Mouse (Mus musculus): Measurements from ENCODE around the gene Manbal. TPM values are rescaled to one million over a fixed set of nuclear protein-coding genes. Genes with fewer than 3 reads are reported as not detected.

Manbal gene
- polyA plus RNA-seq, 1 experiment from 2014 or later, result 68.8 TPM

GRCm38 (mm10) chr2:157431912-157432311 is 64.5 kb downstream of the Manbal start:
- no peaks in the 10 kb centered on the region for H3K9me3 ChIP-seq (replicated peaks)
- H3K4me1 ChIP-seq, result peaks cover 72% of the 10 kb centered on the region
- no peak overlapping the region for H3K4me3 ChIP-seq
- no peaks in the 10 kb centered on the region for H3K27me3 ChIP-seq (ENCODE audit: low read depth, poor library complexity, severe bottlenecking)
- no peak for DNase-seq (ENCODE audit: low spot score)
- 74% methylated on average over 5 of the region's 5 CpGs for WGBS
- H3K27ac ChIP-seq (replicated peaks), result 0 out of 2 replicates have a peak overlapping the region, but pooled peaks have one; percentile 50
- peaks cover 79% of the 10 kb centered on the region for H3K36me3 ChIP-seq

- Histone ChIP-seq H3K4me1 (peaks cover 66% of the 10 kb centered on the region), H3K36me3 (peaks cover 81% of the 10 kb centered on the region)
These were observed 65.1 kb downstream of the Manbal start for GRCm38 (mm10) chr2:157432476-157432875.

GRCm38 (mm10) chr2:157434041-157434440 is 66.6 kb downstream of the Manbal start:
- Histone ChIP-seq H3K27me3 (ENCODE audit: low read depth, poor library complexity, severe bottlenecking) (no peaks in the 10 kb centered on the region), H3K4me1 (peaks cover 55% of the 10 kb centered on the region), H3K4me3 (no peak overlapping the region), H3K9me3 (replicated peaks) (no peaks in the 10 kb centered on the region), H3K36me3 (peaks cover 82% of the 10 kb centered on the region), H3K27ac (replicated peaks) (peak overlapping the region; percentile 39; the same call in 1 of the 2 replicates)
- DNase-seq (ENCODE audit: low spot score), result no peak
- 33% methylated on average over 9 of the region's 9 CpGs for WGBS

More at GRCm38 (mm10) chr2:157432476-157432875, 65.1 kb downstream of the Manbal start:
- WGBS, result 76% methylated on average over 9 of the region's 9 CpGs
- DNase-seq (ENCODE audit: low spot score), result no peak
- Histone ChIP-seq H3K27me3 (ENCODE audit: low read depth, poor library complexity, severe bottlenecking) (no peaks in the 10 kb centered on the region), H3K4me3 (no peak overlapping the region), H3K27ac (replicated peaks) (peak overlapping the region; percentile 50; the same call in 1 of the 2 replicates), H3K9me3 (replicated peaks) (no peaks in the 10 kb centered on the region)

GRCm38 (mm10) chr2:157434497-157434896 is 67.1 kb downstream of the Manbal start:
- WGBS, result 23% methylated on average over 6 of the region's 6 CpGs
- no peak overlapping the region for H3K4me3 ChIP-seq

GRCm38 (mm10) chr2:157436496-157436895 is 69.1 kb downstream of the Manbal start:
- no peak for DNase-seq (ENCODE audit: low spot score)
- Histone ChIP-seq H3K4me1 (peaks cover 41% of the 10 kb centered on the region), H3K4me3 (no peak overlapping the region), H3K27me3 (ENCODE audit: low read depth, poor library complexity, severe bottlenecking) (no peaks in the 10 kb centered on the region), H3K9me3 (replicated peaks) (no peaks in the 10 kb centered on the region; the same call in 1 of the 2 replicates), H3K36me3 (peaks cover 85% of the 10 kb centered on the region), H3K27ac (replicated peaks) (no peak overlapping the region)
- 85% methylated on average over 10 of the region's 11 CpGs for WGBS

More at GRCm38 (mm10) chr2:157434497-157434896, 67.1 kb downstream of the Manbal start:
- no peak for DNase-seq (ENCODE audit: low spot score)
- Histone ChIP-seq H3K36me3 (peaks cover 83% of the 10 kb centered on the region), H3K27ac (replicated peaks) (peak overlapping the region; percentile 39), H3K27me3 (ENCODE audit: low read depth, poor library complexity, severe bottlenecking) (no peaks in the 10 kb centered on the region), H3K9me3 (replicated peaks) (no peaks in the 10 kb centered on the region), H3K4me1 (peaks cover 54% of the 10 kb centered on the region)

GRCm38 (mm10) chr2:157437123-157437522 is 69.7 kb downstream of the Manbal start:
- WGBS, result 87% methylated on average over 3 of the region's 3 CpGs
- Histone ChIP-seq H3K9me3 (replicated peaks) (no peaks in the 10 kb centered on the region; the same call in 1 of the 2 replicates), H3K36me3 (peaks cover 85% of the 10 kb centered on the region), H3K27ac (replicated peaks) (no peak overlapping the region), H3K4me3 (no peak overlapping the region), H3K4me1 (peaks cover 35% of the 10 kb centered on the region), H3K27me3 (ENCODE audit: low read depth, poor library complexity, severe bottlenecking) (no peaks in the 10 kb centered on the region)
- DNase-seq (ENCODE audit: low spot score), result no peak

GRCm38 (mm10) chr2:157441363-157441762 is 74.0 kb downstream of the Manbal start:
- Histone ChIP-seq H3K36me3 (peaks cover 87% of the 10 kb centered on the region), H3K9me3 (replicated peaks) (no peaks in the 10 kb centered on the region; the same call in 1 of the 2 replicates), H3K27ac (replicated peaks) (no peak overlapping the region), H3K4me3 (no peak overlapping the region), H3K27me3 (ENCODE audit: low read depth, poor library complexity, severe bottlenecking) (no peaks in the 10 kb centered on the region), H3K4me1 (peaks cover 3% of the 10 kb centered on the region; the same call in 1 of the 2 replicates)
- WGBS, result 98% methylated on average over 1 of the region's 1 CpGs
- no peak for DNase-seq (ENCODE audit: low spot score)

Other genes with a start within 250 kb of the Manbal start
- gene Samhd1, start 232.3 kb upstream of the Manbal start, polyA plus RNA-seq (2016; fragmentation: Nextera tagmentation; extraction: Ambion mirVana), result 21.2 and 22.9 TPM in 2 replicates
- 27.8 and 30.3 TPM in 2 replicates for gene Rbl1, start 163.1 kb upstream of the Manbal start, polyA plus RNA-seq (2016; fragmentation: Nextera tagmentation; extraction: Ambion mirVana)
- 279 and 285 TPM in 2 replicates for gene Rpn2, start 88.6 kb upstream of the Manbal start, polyA plus RNA-seq (2016; fragmentation: Nextera tagmentation; extraction: Ambion mirVana)
- 0.73 and 0.86 TPM in 2 replicates for gene Mroh8, start 88.0 kb upstream of the Manbal start, polyA plus RNA-seq (2016; fragmentation: Nextera tagmentation; extraction: Ambion mirVana)
- 0.42 and 1.1 TPM in 2 replicates for gene Ghrh, start 20.1 kb upstream of the Manbal start, polyA plus RNA-seq (2016; fragmentation: Nextera tagmentation; extraction: Ambion mirVana)
- gene Src, start 50.9 kb downstream of the Manbal start, polyA plus RNA-seq (2016; fragmentation: Nextera tagmentation; extraction: Ambion mirVana), result 16.1 and 19.3 TPM in 2 replicates
- gene Nnat, start 192.5 kb downstream of the Manbal start, polyA plus RNA-seq (2016; fragmentation: Nextera tagmentation; extraction: Ambion mirVana), result 1,354 and 2,071 TPM in 2 replicates
- gene Blcap, start 203.7 kb downstream of the Manbal start, polyA plus RNA-seq (2016; fragmentation: Nextera tagmentation; extraction: Ambion mirVana), result 76.4 and 103 TPM in 2 replicates

Data from midbrain, embryonic 10.5 days (tissue).